Mouse (Mus musculus): Measurements from ENCODE around the gene Gpsm3.

GRCm38 (mm10) chr17:34626773-34627092 lies 37.1 kb downstream of the Gpsm3 start:
- TF ChIP-seq CTCF (IDR thresholded peaks at IDR 0.05; ENCODE audit: control insufficient read depth, insufficient read depth, insufficient read length) (no peak), MAX (IDR thresholded peaks at IDR 0.05) (no peak), MYOG (IDR thresholded peaks at IDR 0.05; ENCODE audit: control insufficient read depth, extremely low read depth, insufficient read length) (no peak), USF1 (IDR thresholded peaks at IDR 0.05; ENCODE audit: low read depth) (no peak), MYOD1 (IDR thresholded peaks at IDR 0.05; ENCODE audit: control insufficient read depth, insufficient read length, low read depth) (no peak), CEBPB (IDR thresholded peaks at IDR 0.05; ENCODE audit: low read depth) (no peak), FOSL1 (IDR thresholded peaks at IDR 0.05; ENCODE audit: insufficient read depth, low read length, poor library complexity, severe bottlenecking) (no peak)
